Mouse (Mus musculus): ENCODE measurements around the gene Hist1h3e.
"Not testable (repeated sequence)": the region's sequence is repeated elsewhere in the genome, so short reads cannot be mapped to it uniquely, and the experiment has no call there.

- TF ChIP-seq GATA1 (IDR thresholded peaks at IDR 0.05; ENCODE audit: borderline replicate concordance, low read length); FLI1 (IDR thresholded peaks at IDR 0.05; ENCODE audit: low read length): not testable (repeated sequence)
Measured at GRCm38 (mm10) chr13:23573898-23574524, 11.8 kb upstream of the Hist1h3e start, which contains the start of the genes Hist1h2bf and Hist1h2ad.

All from megakaryocyte, embryonic 14.5 days (primary cell).